Mouse (Mus musculus) embryonic facial prominence, embryonic 11.5 days (tissue): ENCODE data around the gene Ripor3. TPM values are rescaled to one million over a fixed set of nuclear protein-coding genes. Genes with fewer than 3 reads are reported as not detected.

ENCODE experiments used
- ATAC-seq: fragments of 200-750 bp; cut with Nextera tagmentation; replicated peaks from 2 replicates; pipeline ENCODE4 v1.8.0; 2017; ENCODE audit warnings: low read depth; ENCODE audit not compliant: insufficient number of reproducible peaks, low FRiP score, low TSS enrichment
- DNase-seq: peaks from one replicate; pipeline ENCODE4 v3.0.0-alpha.2; 2015; ENCODE audit warnings: low spot score
- H3K27ac ChIP-seq: fragments of 300-500 bp; sonication (generic); replicated peaks from 2 replicates; pipeline ENCODE4 v1.5.1; 2014; ENCODE audit warnings: mild to moderate bottlenecking, low read depth, low read length, control low read depth
- H3K27me3 ChIP-seq: fragments of 300-500 bp; sonication (generic); 2 replicates; pipeline ENCODE4 v1.6.1; 2014; ENCODE audit warnings: mild to moderate bottlenecking, low read length, moderate library complexity, mixed read lengths; ENCODE audit not compliant: control insufficient read depth, insufficient read depth
- H3K36me3 ChIP-seq: fragments of 300-500 bp; sonication (generic); replicated peaks from 2 replicates; pipeline ENCODE4 v1.6.1; 2014; ENCODE audit warnings: low read depth, mild to moderate bottlenecking, low read length, moderate library complexity, mixed read lengths; ENCODE audit not compliant: control insufficient read depth, insufficient read depth
- H3K4me1 ChIP-seq: fragments of 300-500 bp; sonication (generic); 2 replicates; pipeline ENCODE4 v1.6.1; 2014; ENCODE audit warnings: low read length, mixed read lengths; ENCODE audit not compliant: control insufficient read depth, insufficient read depth
- H3K4me2 ChIP-seq: fragments of 300-500 bp; sonication (generic); 2 replicates; pipeline ENCODE4 v1.6.1; 2014; ENCODE audit warnings: low read depth, mild to moderate bottlenecking, control low read depth, low read length, moderate library complexity
- H3K4me3 ChIP-seq: fragments of 300-500 bp; sonication (generic); 2 replicates; pipeline ENCODE4 v1.5.1; 2014; ENCODE audit warnings: low read depth, low read length, control low read depth
- H3K9ac ChIP-seq: fragments of 300-500 bp; sonication (generic); replicated peaks from 2 replicates; pipeline ENCODE4 v1.6.1; 2014; ENCODE audit warnings: mild to moderate bottlenecking, control low read depth, low read length
- H3K9me3 ChIP-seq: fragments of 300-500 bp; sonication (generic); replicated peaks from 2 replicates; pipeline ENCODE4 v1.6.1; 2016; ENCODE audit warnings: mild to moderate bottlenecking, low read length, inconsistent platforms, mixed read lengths; ENCODE audit not compliant: control insufficient read depth
- WGBS: fragments of 180-500 bp; shearing (Covaris S2); extraction: QIAGEN DNeasy Blood & Tissue Kit; methylation state at CpG from one replicate; pipeline ENCODE4 v1.1.7; 2014; 5-methylcytosine and 5-hydroxymethylcytosine counted together
- polyA plus RNA-seq: library from polyadenylated mRNA; unstranded; fragments of >200 nt; fragmentation: Nextera tagmentation; extraction: Ambion mirVana; gene quantifications from 2 replicates; pipeline ENCODE4 v1.2.1, GENCODE M21; 2014

Gene Ripor3
- polyA plus RNA-seq, 1 experiment from 2014 or later, result 0.69 TPM

DNA sequence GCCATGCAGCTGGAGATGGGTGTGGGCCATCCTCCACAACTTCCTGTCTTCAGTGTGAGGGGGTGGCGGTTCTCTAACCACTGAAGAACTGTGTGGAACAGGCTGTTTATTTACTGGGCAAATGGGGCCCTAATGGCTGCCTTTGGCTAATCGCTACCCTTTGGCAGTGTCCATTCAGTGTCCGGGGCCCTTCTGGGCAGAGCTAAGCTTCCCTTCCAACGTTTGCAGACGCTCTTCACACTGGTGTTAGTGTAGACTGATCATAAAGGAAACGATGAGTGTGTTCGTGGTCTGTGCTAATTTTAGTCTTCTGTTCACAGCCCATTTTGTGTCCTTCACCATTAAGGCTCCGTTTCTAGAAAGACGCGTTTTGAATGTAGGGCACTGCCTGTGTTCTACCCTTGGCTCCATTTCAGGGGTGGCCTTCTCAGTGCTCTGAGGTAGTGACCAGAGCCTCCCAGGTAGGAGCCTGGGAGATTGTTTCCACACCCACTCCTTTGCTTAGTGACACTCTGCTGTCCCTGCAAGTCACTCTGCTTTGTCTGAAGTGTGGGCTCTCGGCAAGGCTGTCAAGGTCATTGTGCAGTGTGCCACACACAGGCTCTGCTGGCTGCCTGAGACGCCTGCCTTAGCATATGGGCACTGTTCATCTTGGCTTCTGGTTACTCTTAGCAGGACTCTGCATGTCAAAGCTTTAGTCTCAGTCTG lies 67.3 kb downstream of the Ripor3 start:
- H3K9me3 ChIP-seq, result no peaks in the 10 kb centered on the region
- no peak for DNase-seq
- no peak for ATAC-seq
- peaks cover 8% of the 10 kb centered on the region for H3K4me1 ChIP-seq
- H3K4me2 ChIP-seq, result no peak overlapping the region
- WGBS, result 82% methylated on average over 12 of the region's 12 CpGs
- H3K4me3 ChIP-seq, result no peak overlapping the region
- H3K27me3 ChIP-seq, result no peaks in the 10 kb centered on the region
- no peak overlapping the region for H3K27ac ChIP-seq
- no peak overlapping the region for H3K9ac ChIP-seq
- H3K36me3 ChIP-seq, result no peaks in the 10 kb centered on the region

DNA sequence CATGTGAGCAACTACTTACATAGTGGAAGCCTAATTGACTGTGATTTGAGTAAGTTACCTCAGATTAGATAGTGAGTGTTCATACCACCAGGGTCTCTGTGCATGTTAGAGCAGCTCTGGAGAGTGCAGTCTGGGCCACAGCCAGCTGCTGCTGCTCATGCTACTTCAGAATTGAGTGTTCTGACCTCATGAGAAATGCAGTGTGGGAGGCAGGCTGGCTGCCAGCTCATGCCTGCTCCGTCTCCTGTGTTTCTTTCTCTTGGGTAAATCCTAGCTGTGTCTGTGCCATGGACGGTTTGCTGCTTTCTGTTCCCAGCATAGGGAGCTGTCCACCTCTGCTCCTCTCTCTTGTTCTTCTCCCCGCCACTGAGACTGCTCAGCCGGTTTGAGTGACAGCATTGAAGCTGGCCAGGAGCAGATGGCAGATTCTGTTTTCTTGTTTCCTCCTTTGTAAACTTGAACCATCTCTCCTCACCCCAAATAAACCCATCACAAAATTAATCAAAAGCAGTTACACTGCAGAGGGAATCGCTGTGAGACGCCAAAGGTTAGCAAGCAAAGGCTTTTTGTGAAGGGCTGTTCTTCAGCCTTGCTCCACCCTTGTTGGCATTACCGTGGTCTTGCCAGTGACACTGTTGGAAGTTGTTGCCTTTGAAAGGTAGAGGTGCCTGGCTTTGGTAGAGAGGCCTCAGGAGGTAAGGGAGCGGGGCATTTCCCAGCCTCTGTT lies 68.1 kb downstream of the Ripor3 start:
- no peak overlapping the region for H3K27ac ChIP-seq
- H3K4me1 ChIP-seq, result peaks cover 8% of the 10 kb centered on the region
- H3K4me2 ChIP-seq, result no peak overlapping the region
- 52% methylated on average over 8 of the region's 8 CpGs for WGBS
- no peaks in the 10 kb centered on the region for H3K36me3 ChIP-seq
- no peaks in the 10 kb centered on the region for H3K9me3 ChIP-seq
- ATAC-seq (no peak), DNase-seq (no peak)
- H3K27me3 ChIP-seq, result no peaks in the 10 kb centered on the region
- H3K9ac ChIP-seq, result no peak overlapping the region
- no peak overlapping the region for H3K4me3 ChIP-seq

DNA sequence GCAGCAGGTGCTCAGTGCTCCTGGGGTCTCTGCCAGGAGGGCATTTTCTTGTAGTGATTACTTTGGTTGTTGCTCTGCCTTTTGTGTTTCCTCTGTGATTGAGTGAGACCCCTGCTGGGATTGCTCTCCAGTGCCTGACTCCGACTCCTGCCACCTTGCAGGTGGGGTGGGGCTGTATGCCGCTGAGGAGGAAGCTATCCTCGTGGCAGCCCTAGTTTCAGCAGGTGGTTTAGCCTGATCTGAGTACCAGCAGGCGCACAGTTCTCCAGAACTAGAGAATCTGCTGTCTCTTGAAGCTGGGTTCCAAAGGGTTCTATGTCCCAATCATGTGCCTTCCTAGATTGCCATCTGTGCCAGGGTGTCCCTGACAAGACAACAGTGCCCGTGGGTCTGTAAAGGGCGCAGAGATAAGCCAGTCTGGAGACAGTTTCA lies 68.7 kb downstream of the Ripor3 start:
- H3K36me3 ChIP-seq, result no peaks in the 10 kb centered on the region
- WGBS, result 53% methylated on average over 6 of the region's 6 CpGs
- no peaks in the 10 kb centered on the region for H3K27me3 ChIP-seq
- DNase-seq (no peak), ATAC-seq (no peak)
- H3K27ac ChIP-seq, result no peak overlapping the region
- H3K4me3 ChIP-seq, result no peak overlapping the region
- H3K9ac ChIP-seq, result no peak overlapping the region; the same call in 1 of the 2 replicates
- peaks cover 8% of the 10 kb centered on the region for H3K4me1 ChIP-seq
- H3K9me3 ChIP-seq, result no peaks in the 10 kb centered on the region
- no peak overlapping the region for H3K4me2 ChIP-seq

DNA sequence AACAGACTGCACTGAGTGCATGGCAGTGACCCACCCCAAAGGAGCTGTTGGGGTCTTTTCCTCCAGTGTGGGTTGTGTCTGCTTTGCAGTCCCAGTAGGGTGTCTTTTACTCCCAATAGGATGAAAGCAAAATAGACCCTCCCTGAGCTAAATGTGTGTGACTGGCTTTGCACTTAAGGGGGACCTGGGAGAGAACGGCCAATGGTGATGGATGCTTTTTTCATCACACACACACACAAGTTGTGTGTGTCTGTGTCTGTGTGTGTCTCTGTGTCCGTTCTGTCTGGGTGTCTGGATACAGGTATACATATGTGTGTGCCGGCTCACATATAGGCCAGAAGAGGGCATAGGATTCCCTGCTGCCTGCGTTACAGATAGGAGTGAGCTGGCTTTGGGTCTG lies 69.1 kb downstream of the Ripor3 start:
- Histone ChIP-seq H3K9me3 (no peaks in the 10 kb centered on the region), H3K27me3 (no peaks in the 10 kb centered on the region), H3K4me3 (no peak overlapping the region), H3K4me1 (peaks cover 8% of the 10 kb centered on the region), H3K27ac (no peak overlapping the region), H3K9ac (no peak overlapping the region), H3K36me3 (no peaks in the 10 kb centered on the region), H3K4me2 (no peak overlapping the region)
- ATAC-seq (no peak), DNase-seq (no peak)
- WGBS, result 57% methylated on average over 4 of the region's 4 CpGs

DNA sequence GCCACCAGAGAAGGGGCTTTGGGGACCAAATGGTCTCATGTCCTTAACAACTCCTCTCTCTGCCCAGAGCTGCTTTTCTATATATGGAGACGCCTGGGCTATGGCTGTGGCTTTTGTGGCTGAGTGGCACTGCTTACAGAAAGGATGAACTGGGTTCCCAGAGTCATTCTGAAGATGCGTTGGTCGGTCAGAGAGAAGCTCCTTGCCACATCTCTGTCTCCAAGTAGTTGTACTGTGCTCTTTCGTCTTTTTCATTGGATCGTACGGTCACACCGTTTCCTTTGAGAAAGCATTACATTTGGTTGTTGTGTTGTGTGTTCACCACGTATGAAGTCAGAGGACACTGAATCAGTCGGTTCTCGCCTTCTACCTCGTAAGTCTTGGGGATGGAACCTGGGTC lies 69.8 kb downstream of the Ripor3 start:
- H3K9ac ChIP-seq, result no peak overlapping the region
- 89% methylated on average over 11 of the region's 11 CpGs for WGBS
- H3K27me3 ChIP-seq, result no peaks in the 10 kb centered on the region
- H3K4me1 ChIP-seq, result peaks cover 8% of the 10 kb centered on the region
- H3K36me3 ChIP-seq, result no peaks in the 10 kb centered on the region
- H3K4me3 ChIP-seq, result no peak overlapping the region
- DNase-seq (no peak), ATAC-seq (no peak)
- no peak overlapping the region for H3K27ac ChIP-seq
- H3K9me3 ChIP-seq, result no peaks in the 10 kb centered on the region
- H3K4me2 ChIP-seq, result no peak overlapping the region

DNA sequence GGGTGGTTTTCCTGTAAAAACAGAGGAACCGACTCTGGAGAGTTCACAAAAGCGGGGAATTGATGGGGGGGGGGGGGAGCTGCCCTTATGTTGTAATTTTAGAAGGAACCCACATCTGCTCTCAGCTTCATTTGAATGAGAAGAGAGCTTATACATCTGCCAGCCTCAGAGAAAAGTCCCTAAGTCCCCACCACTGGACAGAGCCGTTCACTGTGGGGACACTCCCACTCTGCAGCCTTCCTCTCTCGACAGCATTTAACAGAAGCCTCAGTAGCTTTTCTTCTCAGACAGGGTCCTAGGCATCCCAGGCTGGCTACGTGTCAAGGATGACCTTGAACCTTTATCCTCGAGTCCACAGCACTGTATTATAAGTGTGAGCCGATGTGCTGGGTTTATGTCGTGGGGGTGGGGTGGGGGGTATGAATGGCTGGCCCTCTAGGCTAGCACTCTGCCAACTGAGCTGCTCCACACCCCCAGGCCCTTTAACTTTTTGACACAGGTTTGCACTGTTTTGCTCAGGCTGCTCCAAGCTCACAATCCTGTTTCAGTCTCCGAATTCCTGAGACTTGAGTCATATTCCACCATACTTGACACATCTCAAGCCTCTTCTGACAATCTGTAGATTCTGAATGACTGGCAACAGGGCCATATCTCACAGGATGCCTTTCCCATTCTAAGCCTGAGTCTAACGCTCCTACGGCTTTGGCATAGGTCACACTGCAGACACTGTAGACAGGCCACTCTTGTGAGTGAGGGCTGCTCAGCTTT lies 70.6 kb downstream of the Ripor3 start:
- H3K27ac ChIP-seq, result no peak overlapping the region
- ATAC-seq, result no peak
- 62% methylated on average over 11 of the region's 11 CpGs for WGBS
- no peaks in the 10 kb centered on the region for H3K9me3 ChIP-seq
- H3K4me3 ChIP-seq, result no peak overlapping the region
- H3K4me1 ChIP-seq, result peaks cover 8% of the 10 kb centered on the region
- no peaks in the 10 kb centered on the region for H3K36me3 ChIP-seq
- no peak overlapping the region for H3K9ac ChIP-seq
- no peak overlapping the region for H3K4me2 ChIP-seq
- DNase-seq, result no peak
- no peaks in the 10 kb centered on the region for H3K27me3 ChIP-seq

DNA sequence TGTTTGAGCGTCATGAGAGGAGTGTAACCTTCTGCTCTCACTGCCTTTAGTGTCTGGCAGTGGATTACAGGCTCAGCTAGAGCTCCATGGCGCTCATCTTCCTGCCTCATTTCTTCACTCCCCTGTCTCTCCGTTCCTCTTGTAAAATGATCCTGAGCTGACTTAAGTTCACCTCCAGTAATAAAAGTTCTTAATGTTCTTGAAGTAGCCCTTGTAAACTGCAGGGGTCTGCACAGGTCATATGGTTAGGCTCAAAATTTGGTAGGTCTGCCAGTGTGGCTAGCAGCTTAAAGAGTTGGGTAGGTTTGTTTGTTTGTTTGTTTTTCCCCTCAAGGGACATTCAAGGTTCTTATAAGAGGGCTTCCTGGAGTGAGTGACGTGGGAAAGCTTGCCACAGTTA lies 71.2 kb downstream of the Ripor3 start:
- Histone ChIP-seq H3K4me3 (no peak overlapping the region), H3K27ac (no peak overlapping the region), H3K4me2 (no peak overlapping the region), H3K36me3 (no peaks in the 10 kb centered on the region), H3K27me3 (no peaks in the 10 kb centered on the region), H3K9me3 (no peaks in the 10 kb centered on the region), H3K9ac (no peak overlapping the region), H3K4me1 (peaks cover 8% of the 10 kb centered on the region)
- WGBS, result 59% methylated on average over 4 of the region's 4 CpGs
- DNase-seq (no peak), ATAC-seq (no peak)

DNA sequence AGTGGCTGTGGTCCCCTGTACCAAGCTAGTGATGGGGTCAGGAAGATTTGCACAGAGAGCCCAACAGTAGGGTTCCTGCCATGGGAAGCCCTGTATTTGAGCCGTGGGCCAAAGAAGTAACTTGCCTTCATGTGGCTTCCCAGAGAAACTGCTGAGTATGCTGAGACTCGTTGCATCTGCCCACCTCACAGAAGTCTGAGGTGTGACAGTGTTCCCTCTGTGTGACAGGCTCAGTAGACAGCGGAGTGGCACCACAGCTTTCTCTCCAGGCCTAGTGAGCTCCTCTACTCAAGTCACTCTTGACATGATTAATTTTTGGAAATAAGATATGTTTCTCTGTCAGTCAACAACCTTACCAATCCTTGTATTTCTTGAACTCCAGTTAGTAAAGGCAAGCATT lies 71.6 kb downstream of the Ripor3 start:
- Histone ChIP-seq H3K36me3 (no peaks in the 10 kb centered on the region), H3K27ac (no peak overlapping the region), H3K4me1 (peaks cover 8% of the 10 kb centered on the region), H3K27me3 (no peaks in the 10 kb centered on the region), H3K4me2 (no peak overlapping the region), H3K9ac (no peak overlapping the region), H3K4me3 (no peak overlapping the region), H3K9me3 (no peaks in the 10 kb centered on the region)
- ATAC-seq, result no peak
- DNase-seq, result no peak
- 84% methylated on average over 3 of the region's 3 CpGs for WGBS
